Mouse (Mus musculus) Patski (cell line): ENCODE measurements around the gene Zdhhc14. TPM values are rescaled to one million over a fixed set of nuclear protein-coding genes. Genes with fewer than 3 reads are reported as not detected.

Experiments used
- ATAC-seq: fragments of 100-300 bp; one replicate; pipeline ENCODE4 v1.8.0; 2021
- CTCF ChIA-PET: fragments of 350-600 bp; sonication (Branson Sonifier 250); formaldehyde crosslinking; loops from one replicate; lab custom pipeline; 2022; ENCODE audit warnings: inconsistent platforms; lab: Charles Lee
- POLR2A ChIA-PET: fragments of 350-600 bp; sonication (Branson Sonifier 250); formaldehyde crosslinking; loops from one replicate; lab custom pipeline; 2022; ENCODE audit warnings: antibody characterized with exemption, inconsistent platforms; lab: Charles Lee
- DNase-seq: peaks from one replicate; pipeline ENCODE4 v3.0.0-alpha.2; 2011; ENCODE audit warnings: low read depth, low spot score
- H3K27me3 ChIP-seq: fragments of 371-371 bp; one replicate; pipeline ENCODE4 v1.5.1; 2021
- CTCF ChIP-seq: fragments of 100-300 bp; IDR thresholded peaks from one replicate; pipeline ENCODE4 v1.5.1; 2021
- in situ Hi-C: fragments of 300-500 bp; cut with MboI; formaldehyde crosslinking; loops from 3 replicates; pipeline ENCODE4 v1.11.1; 2018; ENCODE audit warnings: low pct_unique_long_range_greater_than_20kb, mixed read lengths
- polyA plus RNA-seq: library from polyadenylated mRNA; unstranded; gene quantifications from one replicate; pipeline ENCODE4 v1.2.3, GENCODE M21; 2021

Gene Zdhhc14
- polyA plus RNA-seq, 1 experiment from 2014 or later = 2.4 TPM

GRCm38 (mm10) chr17:5793593-5793992 is 301.2 kb downstream of the Zdhhc14 start:
- DNase-seq = no peak
- ATAC-seq = no peak
- no peak for TF ChIP-seq CTCF
- ChIA-PET POLR2A (no interaction called here), CTCF (interaction anchor here (5.8 to 10.8 kb wide), 2 partner anchors 13 to 96 kb away, joined by 33 to 213 read pairs; no protein-coding TSS in a partner anchor)
- in situ Hi-C loops = loop anchor here (10.0 kb wide), 2 partner anchors 101 to 231 kb away; no protein-coding TSS in a partner anchor
- no peaks in the 10 kb centered on the region for H3K27me3 ChIP-seq

- DNase-seq (no peak), ATAC-seq (no peak)
- CTCF ChIA-PET = interaction anchor here (1.1 to 10.8 kb wide), 3 partner anchors 11 to 96 kb away, joined by 3 to 213 read pairs (median 33); no protein-coding TSS in a partner anchor
These were observed 301.9 kb downstream of the Zdhhc14 start for GRCm38 (mm10) chr17:5794276-5794675.

GRCm38 (mm10) chr17:5795369-5795768 is 303.0 kb downstream of the Zdhhc14 start:
- ATAC-seq = no peak
- DNase-seq = no peak
- CTCF ChIA-PET = interaction anchor here (0.7 to 10.8 kb wide), 34 partner anchors 8 to 354 kb away, joined by 3 to 213 read pairs (median 6); no protein-coding TSS in a partner anchor
- no peak for TF ChIP-seq CTCF
- POLR2A ChIA-PET = interaction anchor here (0.8 kb wide), 1 partner anchor 98 kb away, joined by 4 read pairs; no protein-coding TSS in a partner anchor
- in situ Hi-C loops = loop anchor here (5.0 to 10.0 kb wide), 3 partner anchors 47 to 229 kb away; partner anchors contain the start of gene Snx9
- H3K27me3 ChIP-seq = no peaks in the 10 kb centered on the region

More at GRCm38 (mm10) chr17:5794276-5794675, 301.9 kb downstream of the Zdhhc14 start:
- no peak for TF ChIP-seq CTCF
- no peaks in the 10 kb centered on the region for H3K27me3 ChIP-seq
- POLR2A ChIA-PET = no interaction called here
- in situ Hi-C loops = loop anchor here (10.0 kb wide), 2 partner anchors 101 to 231 kb away; no protein-coding TSS in a partner anchor

- DNase-seq (peak; percentile 71), ATAC-seq (peak; percentile 32)
- POLR2A ChIA-PET = interaction anchor here (0.8 to 2.9 kb wide), 4 partner anchors 50 to 97 kb away, joined by 3 to 12 read pairs (median 4); no protein-coding TSS in a partner anchor
- in situ Hi-C loops = loop anchor here (5.0 to 10.0 kb wide), 3 partner anchors 46 to 229 kb away; partner anchors contain the start of gene Snx9
- peak; percentile 99 for TF ChIP-seq CTCF
- CTCF ChIA-PET = interaction anchor here (0.6 to 10.8 kb wide), 41 partner anchors 9 to 221 kb away, joined by 3 to 213 read pairs (median 5); no protein-coding TSS in a partner anchor
- no peaks in the 10 kb centered on the region for H3K27me3 ChIP-seq
These were observed 303.5 kb downstream of the Zdhhc14 start for GRCm38 (mm10) chr17:5795878-5796277.

GRCm38 (mm10) chr17:5797124-5797760 is 304.9 kb downstream of the Zdhhc14 start:
- no peaks in the 10 kb centered on the region for H3K27me3 ChIP-seq
- no peak for TF ChIP-seq CTCF
- in situ Hi-C loops = loop anchor here (5.0 to 10.0 kb wide), 3 partner anchors 45 to 228 kb away; partner anchors contain the start of gene Snx9
- CTCF ChIA-PET = interaction anchor here (1.2 to 10.8 kb wide), 11 partner anchors 9 to 368 kb away, joined by 3 to 213 read pairs (median 8); no protein-coding TSS in a partner anchor
- ATAC-seq (no peak), DNase-seq (no peak)
- POLR2A ChIA-PET = interaction anchor here (1.1 to 2.9 kb wide), 4 partner anchors 43 to 93 kb away, joined by 3 to 12 read pairs (median 4); no protein-coding TSS in a partner anchor

- no peaks in the 10 kb centered on the region for H3K27me3 ChIP-seq
- in situ Hi-C loops = loop anchor here (5.0 to 10.0 kb wide), 3 partner anchors 44 to 226 kb away; partner anchors contain the start of gene Snx9
- ATAC-seq = no peak
- no peak for DNase-seq
- no peak for TF ChIP-seq CTCF
- ChIA-PET POLR2A (interaction anchor here (0.9 to 2.9 kb wide), 5 partner anchors 41 to 89 kb away, joined by 3 to 12 read pairs (median 4); no protein-coding TSS in a partner anchor), CTCF (interaction anchor here (1.0 to 10.8 kb wide), 7 partner anchors 8 to 92 kb away, joined by 3 to 213 read pairs (median 5); no protein-coding TSS in a partner anchor)
These were observed 306.0 kb downstream of the Zdhhc14 start for GRCm38 (mm10) chr17:5798221-5798801.

- ChIA-PET CTCF (interaction anchor here (1.0 to 10.8 kb wide), 5 partner anchors 15 to 91 kb away, joined by 3 to 213 read pairs (median 3); no protein-coding TSS in a partner anchor), POLR2A (interaction anchor here (0.9 to 1.8 kb wide), 3 partner anchors 43 to 60 kb away, joined by 3 to 5 read pairs (median 3); no protein-coding TSS in a partner anchor)
- H3K27me3 ChIP-seq = no peaks in the 10 kb centered on the region
- ATAC-seq (no peak), DNase-seq (no peak)
- no peak for TF ChIP-seq CTCF
- in situ Hi-C loops = loop anchor here (5.0 to 10.0 kb wide), 3 partner anchors 43 to 226 kb away; partner anchors contain the start of gene Snx9
These were observed 306.5 kb downstream of the Zdhhc14 start for GRCm38 (mm10) chr17:5798900-5799299.

- no peak for TF ChIP-seq CTCF
- POLR2A ChIA-PET = interaction anchor here (1.3 to 1.8 kb wide), 2 partner anchors 43 to 54 kb away, joined by 3 to 5 read pairs; no protein-coding TSS in a partner anchor
- DNase-seq (no peak), ATAC-seq (no peak)
- no peaks in the 10 kb centered on the region for H3K27me3 ChIP-seq
- CTCF ChIA-PET = interaction anchor here (1.3 to 10.8 kb wide), 3 partner anchors 14 to 91 kb away, joined by 3 to 213 read pairs (median 5); no protein-coding TSS in a partner anchor
- in situ Hi-C loops = loop anchor here (5.0 to 10.0 kb wide), 3 partner anchors 43 to 225 kb away; partner anchors contain the start of gene Snx9
These were observed 307.2 kb downstream of the Zdhhc14 start for GRCm38 (mm10) chr17:5799396-5800021.

GRCm38 (mm10) chr17:5800254-5800653 is 307.9 kb downstream of the Zdhhc14 start:
- ATAC-seq = peak; percentile 19
- TF ChIP-seq CTCF = no peak
- in situ Hi-C loops = no loop called here
- H3K27me3 ChIP-seq = no peaks in the 10 kb centered on the region
- DNase-seq = no peak
- POLR2A ChIA-PET = interaction anchor here (1.0 kb wide), 1 partner anchor 90 kb away, joined by 3 read pairs; no protein-coding TSS in a partner anchor
- CTCF ChIA-PET = interaction anchor here (10.8 kb wide), 1 partner anchor 90 kb away, joined by 213 read pairs; no protein-coding TSS in a partner anchor
